In the genomic region with DNA sequence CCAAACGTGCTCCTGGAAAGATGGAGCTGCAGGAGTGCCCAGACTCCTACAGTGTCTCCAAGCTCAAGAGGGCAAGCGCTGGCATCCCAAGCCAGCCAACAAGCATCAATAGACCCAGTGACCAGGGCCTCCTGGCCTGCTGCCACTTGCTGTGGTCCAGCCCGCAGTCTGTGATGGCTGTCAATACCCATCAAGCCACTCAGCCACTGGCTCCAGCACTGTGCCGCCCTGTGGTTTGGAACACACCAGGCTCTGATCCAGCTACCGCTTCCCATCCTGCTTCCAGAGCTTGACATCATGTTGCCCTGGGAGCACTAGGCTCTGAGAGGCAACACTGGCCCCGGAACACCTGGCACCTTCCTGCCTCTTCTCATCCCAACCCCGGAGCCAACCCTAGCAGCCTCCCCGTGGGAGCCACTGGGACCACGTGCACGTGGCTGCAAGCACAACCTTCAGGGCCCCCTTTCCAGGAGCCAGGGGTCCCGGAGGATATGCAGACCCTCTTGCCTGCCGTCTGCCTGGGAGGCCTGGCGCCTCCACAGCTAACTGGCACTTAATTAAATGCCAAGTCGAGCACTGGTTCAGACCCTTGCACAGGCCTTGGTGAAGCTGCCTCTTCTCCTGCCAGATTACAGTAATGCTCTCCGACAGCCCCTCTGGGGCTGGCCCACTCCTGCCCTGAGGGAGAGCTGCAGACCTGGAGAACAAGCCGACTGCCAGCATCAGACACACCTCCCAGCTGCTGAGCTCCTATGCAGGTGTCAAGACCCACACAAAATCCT, we compare ENCODE assay signal across 15 mouse cellular contexts. TPM values are rescaled to one million over a fixed set of nuclear protein-coding genes. Genes with fewer than 3 reads are reported as not detected.
A peak's percentile ranks its signal among the peaks of the same experiment; 100 is the strongest.
DNase-seq lines count a peak whose midpoint lies in the region; ATAC-seq lines count a peak whose summit lies in the region.
"Had no signal": no experiment of that assay in that cellular context is flagged by ENCODE, and none has a peak within 500 bp of the region (broad histone marks: within the 10 kb centered on the region; RNA-seq: fewer than 3 reads in every experiment).

No protein-coding gene starts in this region.

- no peaks in the 10 kb centered on the region for H3K36me3 ChIP-seq in hindbrain, embryonic 16.5 days (ENCODE audit: control insufficient read depth, insufficient read depth, low read length)
- H3K36me3 ChIP-seq in hindbrain, embryonic 12.5 days, result no peaks in the 10 kb centered on the region
- H3K36me3 ChIP-seq in liver, embryonic 12.5 days, result peaks cover 3% of the 10 kb centered on the region
- H3K36me3 ChIP-seq: liver, embryonic 15.5 days had no signal

- ATAC-seq in hindbrain, embryonic 16.5 days, result peak; percentile 43
- ATAC-seq in hindbrain, embryonic 12.5 days (ENCODE audit: low FRiP score), result no peak
- ATAC-seq in liver, embryonic 12.5 days, result no peak
- ATAC-seq: Patski had no signal

- H3K4me1 ChIP-seq in hindbrain, embryonic 16.5 days (ENCODE audit: control insufficient read depth, insufficient read depth, low read depth, low read length), result peaks cover 14% of the 10 kb centered on the region; the same call in 1 of the 2 replicates
- peaks cover 28% of the 10 kb centered on the region for H3K4me1 ChIP-seq in hindbrain, embryonic 12.5 days
- H3K4me1 ChIP-seq in liver, embryonic 12.5 days, result peaks cover 17% of the 10 kb centered on the region; the same call in 1 of the 2 replicates

- H3K27ac ChIP-seq in hindbrain, embryonic 16.5 days (ENCODE audit: low read depth, low read length), result peak overlapping the region; percentile 14; the same call in 1 of the 2 replicates
- H3K27ac ChIP-seq in hindbrain, embryonic 12.5 days, result no peak overlapping the region
- no peak overlapping the region for H3K27ac ChIP-seq in liver, embryonic 12.5 days
- H3K27ac ChIP-seq: heart, embryonic 15.5 days; liver, embryonic 15.5 days had no signal

- H3K4me2 ChIP-seq in hindbrain, embryonic 16.5 days (ENCODE audit: low read length), result no peak overlapping the region
- H3K4me2 ChIP-seq in hindbrain, embryonic 12.5 days (replicated peaks), result no peak overlapping the region
- H3K4me2 ChIP-seq in liver, embryonic 12.5 days, result no peak overlapping the region
- H3K4me2 ChIP-seq: heart, embryonic 15.5 days; liver, embryonic 15.5 days had no signal

- no peak overlapping the region for H3K4me3 ChIP-seq in hindbrain, embryonic 16.5 days (ENCODE audit: low read length)
- no peak overlapping the region for H3K4me3 ChIP-seq in hindbrain, embryonic 12.5 days
- H3K4me3 ChIP-seq in liver, embryonic 12.5 days, result no peak overlapping the region
- H3K4me3 ChIP-seq: heart, embryonic 15.5 days; liver, embryonic 15.5 days had no signal

- 53% methylated on average over 16 of the region's 16 CpGs for WGBS in hindbrain, embryonic 16.5 days
- 74% methylated on average over 16 of the region's 16 CpGs for WGBS in hindbrain, embryonic 12.5 days
- WGBS in liver, embryonic 12.5 days (ENCODE audit: insufficient replicate concordance), result 75% methylated on average over 16 of the region's 16 CpGs

- no peaks in the 10 kb centered on the region for H3K27me3 ChIP-seq in hindbrain, embryonic 16.5 days (replicated peaks; ENCODE audit: control insufficient read depth, insufficient read depth, low read length)
- no peaks in the 10 kb centered on the region for H3K27me3 ChIP-seq in hindbrain, embryonic 12.5 days
- no peaks in the 10 kb centered on the region for H3K27me3 ChIP-seq in liver, embryonic 12.5 days (replicated peaks)
- H3K27me3 ChIP-seq: heart, embryonic 15.5 days; liver, embryonic 15.5 days; Patski had no signal

- DNase-seq in cerebellum, adult 9-10 months, result peak; percentile 41
- DNase-seq in cerebellum, postnatal 36 days, result no peak
- peak; percentile 50 for DNase-seq in right cerebral cortex, postnatal 4 days
- DNase-seq in right cerebral cortex, postnatal 14 days, result no peak
- no peak for DNase-seq in kidney, postnatal 25 days
- DNase-seq: adrenal gland, adult 2 months; kidney, adult 9 months had no signal

- no peaks in the 10 kb centered on the region for H3K9me3 ChIP-seq in hindbrain, embryonic 16.5 days (ENCODE audit: control insufficient read depth, low read length)
- H3K9me3 ChIP-seq in hindbrain, embryonic 12.5 days (replicated peaks), result no peaks in the 10 kb centered on the region
- no peaks in the 10 kb centered on the region for H3K9me3 ChIP-seq in liver, embryonic 12.5 days (replicated peaks)
- H3K9me3 ChIP-seq: heart, embryonic 15.5 days; liver, embryonic 15.5 days had no signal

- no peak overlapping the region for H3K9ac ChIP-seq in hindbrain, embryonic 16.5 days (ENCODE audit: low read depth, low read length)
- H3K9ac ChIP-seq in hindbrain, embryonic 12.5 days, result no peak overlapping the region
- no peak overlapping the region for H3K9ac ChIP-seq in liver, embryonic 12.5 days
- H3K9ac ChIP-seq: heart, embryonic 15.5 days; liver, embryonic 15.5 days had no signal

RNA-seq across cellular contexts. Expression of gene Plxnd1, which starts 20.7 kb away (rescaled TPM):
- polyA plus RNA-seq in hindbrain, embryonic 16.5 days (2015; fragmentation: Nextera tagmentation; extraction: Ambion mirVana), result 8.5 and 10.5 TPM in 2 replicates
- polyA plus RNA-seq in hindbrain, embryonic 12.5 days (2016; fragmentation: Nextera tagmentation; extraction: Ambion mirVana), result 21.9 and 24.5 TPM in 2 replicates
- 16.2 TPM in 2 replicates for polyA plus RNA-seq in liver, embryonic 12.5 days (2016; fragmentation: Nextera tagmentation; extraction: Ambion mirVana)

RNA-seq across cellular contexts. Expression of gene H1foo, which starts 29.3 kb away (rescaled TPM):
- polyA plus RNA-seq in hindbrain, embryonic 16.5 days (2015; fragmentation: Nextera tagmentation; extraction: Ambion mirVana), result not detected in 2 replicates
- not detected in 2 replicates for polyA plus RNA-seq in hindbrain, embryonic 12.5 days (2016; fragmentation: Nextera tagmentation; extraction: Ambion mirVana)
- not detected in 2 replicates for polyA plus RNA-seq in liver, embryonic 12.5 days (2016; fragmentation: Nextera tagmentation; extraction: Ambion mirVana)
- polyA plus RNA-seq: adrenal gland, adult 2 months; C2C12; heart, embryonic 15.5 days; liver, embryonic 15.5 days; neural tube, embryonic 11.5 days; Patski had no signal

RNA-seq across cellular contexts. Expression of gene Rho, which starts 42.5 kb away (rescaled TPM):
- 0.35 and 0.50 TPM in 2 replicates for polyA plus RNA-seq in hindbrain, embryonic 16.5 days (2015; fragmentation: Nextera tagmentation; extraction: Ambion mirVana)
- polyA plus RNA-seq in hindbrain, embryonic 12.5 days (2016; fragmentation: Nextera tagmentation; extraction: Ambion mirVana), result 0.16 and 0.19 TPM in 2 replicates
- polyA plus RNA-seq in liver, embryonic 12.5 days (2016; fragmentation: Nextera tagmentation; extraction: Ambion mirVana), result not detected in 2 replicates
- polyA plus RNA-seq: heart, embryonic 15.5 days; liver, embryonic 15.5 days; neural tube, embryonic 11.5 days had no signal

Comparison
In these comparisons a context has a peak if more than half of its experiments do, and no peak if none do; other contexts are left out.
1. DNase-seq: peak in cerebellum, adult 9-10 months (single experiment) and right cerebral cortex, postnatal 4 days (single experiment); none in cerebellum, postnatal 36 days (0 of 2), right cerebral cortex, postnatal 14 days (single experiment) and kidney, postnatal 25 days (0 of 2).